Comparison of ENCODE assay signal across 30 mouse cellular contexts in genomic region chr2:74548306-74548705, GRCm38 (mm10). TPM values are rescaled to one million over a fixed set of nuclear protein-coding genes. Genes with fewer than 3 reads are reported as not detected.
A peak's percentile ranks its signal among the peaks of the same experiment; 100 is the strongest.
DNase-seq lines count a peak whose midpoint lies in the region; ATAC-seq and TF ChIP-seq lines count a peak whose summit lies in the region.
"Had no signal": no experiment of that assay in that cellular context is flagged by ENCODE, and none has a peak within 500 bp of the region (broad histone marks: within the 10 kb centered on the region; RNA-seq: fewer than 3 reads in every experiment).

No protein-coding gene starts in this region.

- H3K9ac ChIP-seq in embryonic facial prominence, embryonic 14.5 days (ENCODE audit: low read depth, low read length): no peak overlapping the region
- H3K9ac ChIP-seq in intestine, embryonic 16.5 days (ENCODE audit: low read depth, low read length): no peak overlapping the region
- H3K9ac ChIP-seq: embryonic facial prominence, embryonic 13.5 days; forebrain, embryonic 13.5 days; heart, embryonic 12.5 days; heart, embryonic 15.5 days; hindbrain, embryonic 13.5 days had no signal

- H3K4me3 ChIP-seq in embryonic facial prominence, embryonic 14.5 days (ENCODE audit: low read depth, low read length): no peak overlapping the region
- no peak overlapping the region for H3K4me3 ChIP-seq in embryonic facial prominence, embryonic 10.5 days
- no peak overlapping the region for H3K4me3 ChIP-seq in intestine, embryonic 16.5 days (ENCODE audit: low read length)
- H3K4me3 ChIP-seq: embryonic facial prominence, embryonic 13.5 days; forebrain, embryonic 10.5 days; forebrain, embryonic 13.5 days; gastrocnemius, adult 2 months; heart, embryonic 12.5 days; heart, embryonic 15.5 days; hindbrain, embryonic 10.5 days; hindbrain, embryonic 13.5 days had no signal

- ATAC-seq in embryonic facial prominence, embryonic 14.5 days (ENCODE audit: low read depth): no peak
- ATAC-seq in intestine, embryonic 16.5 days: no peak
- ATAC-seq: forebrain, embryonic 13.5 days; forebrain, embryonic 16.5 days; hindbrain, embryonic 16.5 days; inflammation-experienced regulatory T-cells, adult 6 months; intestine, postnatal 0 days had no signal

- H3K27ac ChIP-seq in embryonic facial prominence, embryonic 14.5 days (replicated peaks; ENCODE audit: low read depth, low read length): no peak overlapping the region
- H3K27ac ChIP-seq in embryonic facial prominence, embryonic 10.5 days (replicated peaks): no peak overlapping the region
- no peak overlapping the region for H3K27ac ChIP-seq in intestine, embryonic 16.5 days (ENCODE audit: low read length)
- H3K27ac ChIP-seq: embryonic facial prominence, embryonic 13.5 days; forebrain, embryonic 10.5 days; forebrain, embryonic 13.5 days; gastrocnemius, adult 2 months; heart, embryonic 15.5 days; hindbrain, embryonic 10.5 days; hindbrain, embryonic 13.5 days had no signal

- no peaks in the 10 kb centered on the region for H3K9me3 ChIP-seq in embryonic facial prominence, embryonic 14.5 days (ENCODE audit: control insufficient read depth, low read length)
- no peaks in the 10 kb centered on the region for H3K9me3 ChIP-seq in embryonic facial prominence, embryonic 10.5 days
- H3K9me3 ChIP-seq in intestine, embryonic 16.5 days (ENCODE audit: control insufficient read depth, low read length): no peaks in the 10 kb centered on the region
- H3K9me3 ChIP-seq: embryonic facial prominence, embryonic 13.5 days; forebrain, embryonic 13.5 days; heart, embryonic 12.5 days; heart, embryonic 15.5 days; hindbrain, embryonic 10.5 days; hindbrain, embryonic 13.5 days had no signal

- TF ChIP-seq POLR2A in brain, embryonic 14.5 days (IDR thresholded peaks at IDR 0.05; ENCODE audit: borderline replicate concordance, extremely low read depth, insufficient read depth, insufficient read length, poor library complexity, severe bottlenecking): no peak

- H3K36me3 ChIP-seq in embryonic facial prominence, embryonic 14.5 days (ENCODE audit: control insufficient read depth, insufficient read depth, low read length): peaks cover 7% of the 10 kb centered on the region; the same call in 1 of the 2 replicates
- peaks cover 21% of the 10 kb centered on the region for H3K36me3 ChIP-seq in embryonic facial prominence, embryonic 10.5 days (replicated peaks)
- H3K36me3 ChIP-seq in intestine, embryonic 16.5 days (ENCODE audit: control insufficient read depth, insufficient read depth, low read length): no peaks in the 10 kb centered on the region

- no peak overlapping the region for H3K4me2 ChIP-seq in embryonic facial prominence, embryonic 14.5 days (ENCODE audit: low read depth, low read length)
- no peak overlapping the region for H3K4me2 ChIP-seq in intestine, embryonic 16.5 days (ENCODE audit: low read depth, low read length)
- H3K4me2 ChIP-seq: embryonic facial prominence, embryonic 13.5 days; forebrain, embryonic 13.5 days; heart, embryonic 12.5 days; heart, embryonic 15.5 days; hindbrain, embryonic 13.5 days had no signal

- DNase-seq in embryonic facial prominence, embryonic 14.5 days (ENCODE audit: low spot score): peak; percentile 2
- DNase-seq in embryonic facial prominence, embryonic 10.5 days (ENCODE audit: low spot score): no peak
- DNase-seq in brain, embryonic 14.5 days (ENCODE audit: low read depth): peak; percentile 3
- DNase-seq in retina, embryonic 14.5 days (ENCODE audit: low spot score): peak; percentile 74
- DNase-seq in kidney, postnatal 4 days: no peak
- DNase-seq: adrenal gland, adult 2 months; adrenal gland, postnatal 14 days; B cell, adult 2 months; cerebellum, adult 11-12 months; cerebellum, adult 8-10 months; cerebellum, postnatal 10 days; cerebellum, postnatal 36 days; gastrocnemius, adult 2 months; gastrocnemius, postnatal 14 days; heart, adult 11 months; heart, postnatal 10 days; heart, postnatal 36 days had no signal

- H3K27me3 ChIP-seq in embryonic facial prominence, embryonic 14.5 days (replicated peaks; ENCODE audit: control insufficient read depth, insufficient read depth, low read length): no peaks in the 10 kb centered on the region
- no peaks in the 10 kb centered on the region for H3K27me3 ChIP-seq in embryonic facial prominence, embryonic 10.5 days (replicated peaks; ENCODE audit: low read depth, poor library complexity, severe bottlenecking)
- no peaks in the 10 kb centered on the region for H3K27me3 ChIP-seq in intestine, embryonic 16.5 days (replicated peaks; ENCODE audit: control insufficient read depth, insufficient read depth, low read length)
- H3K27me3 ChIP-seq: CH12.LX; embryonic facial prominence, embryonic 13.5 days; forebrain, embryonic 13.5 days; heart, embryonic 12.5 days; heart, embryonic 15.5 days; hindbrain, embryonic 13.5 days had no signal

- no peak for TF ChIP-seq CTCF in brain, embryonic 14.5 days (IDR thresholded peaks at IDR 0.05; ENCODE audit: borderline replicate concordance, extremely low read depth, insufficient read depth, insufficient read length)

- H3K4me1 ChIP-seq in embryonic facial prominence, embryonic 14.5 days (ENCODE audit: control insufficient read depth, insufficient read depth, low read length): no peaks in the 10 kb centered on the region
- no peaks in the 10 kb centered on the region for H3K4me1 ChIP-seq in embryonic facial prominence, embryonic 10.5 days
- no peaks in the 10 kb centered on the region for H3K4me1 ChIP-seq in intestine, embryonic 16.5 days (ENCODE audit: control insufficient read depth, insufficient read depth, low read length)
- H3K4me1 ChIP-seq: embryonic facial prominence, embryonic 13.5 days; forebrain, embryonic 13.5 days; heart, embryonic 12.5 days; heart, embryonic 15.5 days; hindbrain, embryonic 10.5 days; hindbrain, embryonic 13.5 days had no signal

- 74% methylated on average over 2 of the region's 2 CpGs for WGBS in embryonic facial prominence, embryonic 14.5 days
- 64% methylated on average over 2 of the region's 2 CpGs for WGBS in embryonic facial prominence, embryonic 10.5 days
- WGBS in intestine, embryonic 16.5 days: 82% methylated on average over 2 of the region's 2 CpGs

RNA-seq across cellular contexts. Expression of gene Lnpk, which starts 30.9 kb away (rescaled TPM):
- polyA plus RNA-seq in embryonic facial prominence, embryonic 14.5 days (2014; fragmentation: Nextera tagmentation; extraction: Ambion mirVana): 25.5 and 27.8 TPM in 2 replicates
- polyA plus RNA-seq in embryonic facial prominence, embryonic 10.5 days (2016; fragmentation: Nextera tagmentation; extraction: Ambion mirVana): 35.2 and 35.3 TPM in 2 replicates
- polyA plus RNA-seq in brain, embryonic 14.5 days (2012; rRNA removed): 29.8 and 32.9 TPM in 2 replicates
- polyA plus RNA-seq in intestine, embryonic 16.5 days (2015; fragmentation: Nextera tagmentation; extraction: Ambion mirVana): 17.9 and 18.4 TPM in 2 replicates

Comparison
In these comparisons a context has a peak if more than half of its experiments do, and no peak if none do; other contexts are left out.
1. DNase-seq: peak in embryonic facial prominence, embryonic 14.5 days (single experiment), brain, embryonic 14.5 days (single experiment) and retina, embryonic 14.5 days (single experiment); none in embryonic facial prominence, embryonic 10.5 days (single experiment) and kidney, postnatal 4 days (0 of 2).